Mouse (Mus musculus): ENCODE measurements around the gene Arhgef6. TPM values are rescaled to one million over a fixed set of nuclear protein-coding genes. Genes with fewer than 3 reads are reported as not detected.

Arhgef6 gene
- polyA plus RNA-seq, 1 experiment from 2014 or later: 5.0 TPM

DNA sequence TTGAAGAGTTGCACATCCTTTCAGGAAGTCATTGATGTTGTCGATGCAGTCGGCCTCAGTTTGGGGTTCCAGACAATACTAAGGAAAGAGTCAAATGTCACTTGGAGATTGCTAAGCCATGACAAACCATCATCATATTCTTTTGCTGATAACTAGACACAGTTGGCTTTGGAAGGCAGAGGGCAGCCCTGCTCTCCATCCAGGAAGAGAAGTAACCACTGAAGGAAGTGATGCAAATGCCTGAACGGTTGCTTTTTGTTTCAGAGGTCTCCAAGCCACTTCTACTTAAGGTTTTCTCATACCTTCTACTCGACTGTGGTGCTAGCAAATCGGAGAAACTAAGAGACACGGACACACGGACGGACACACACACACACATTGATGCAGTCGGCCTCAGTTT lies 1.6 kb downstream of the Arhgef6 start:
- H3K4me1 ChIP-seq (replicated peaks): no peaks in the 10 kb centered on the region
- no peak overlapping the region for H3K27ac ChIP-seq
- H3K9ac ChIP-seq (replicated peaks): no peak overlapping the region
- H3K9me3 ChIP-seq: no peaks in the 10 kb centered on the region
- 83% methylated on average over 9 of the region's 9 CpGs for WGBS
- H3K27me3 ChIP-seq: no peaks in the 10 kb centered on the region
- no peak overlapping the region for H3K4me2 ChIP-seq
- H3K36me3 ChIP-seq: no peaks in the 10 kb centered on the region
- no peak for ATAC-seq (ENCODE audit: insufficient number of reproducible peaks, insufficient read depth, low FRiP score, low TSS enrichment, low read depth)
- H3K4me3 ChIP-seq (replicated peaks): no peak overlapping the region

DNA sequence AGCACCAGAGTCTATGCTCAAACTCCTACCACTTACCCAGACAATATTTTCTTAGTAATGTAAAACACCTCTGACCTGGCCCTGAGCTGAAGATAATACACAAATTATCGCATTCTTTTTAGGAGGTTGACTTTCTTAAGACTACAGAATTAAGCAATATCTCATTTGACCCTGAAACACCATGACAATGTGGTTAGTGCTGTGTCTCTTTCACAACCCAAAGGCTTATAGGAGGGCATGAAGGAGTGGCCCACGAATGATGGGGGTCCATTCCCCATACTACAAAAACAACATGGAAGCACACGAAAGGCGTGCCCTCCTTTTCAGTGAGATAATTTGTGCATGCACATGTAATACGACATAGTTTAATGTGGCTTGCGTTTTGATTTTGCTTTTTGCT lies 3.2 kb downstream of the Arhgef6 start:
- ATAC-seq (ENCODE audit: insufficient number of reproducible peaks, insufficient read depth, low FRiP score, low TSS enrichment, low read depth): no peak
- H3K4me2 ChIP-seq: no peak overlapping the region
- H3K27ac ChIP-seq: no peak overlapping the region
- 90% methylated on average over 6 of the region's 6 CpGs for WGBS
- H3K9me3 ChIP-seq: no peaks in the 10 kb centered on the region
- H3K9ac ChIP-seq (replicated peaks): no peak overlapping the region
- no peaks in the 10 kb centered on the region for H3K36me3 ChIP-seq
- no peak overlapping the region for H3K4me3 ChIP-seq (replicated peaks)
- no peaks in the 10 kb centered on the region for H3K4me1 ChIP-seq (replicated peaks)
- no peaks in the 10 kb centered on the region for H3K27me3 ChIP-seq

DNA sequence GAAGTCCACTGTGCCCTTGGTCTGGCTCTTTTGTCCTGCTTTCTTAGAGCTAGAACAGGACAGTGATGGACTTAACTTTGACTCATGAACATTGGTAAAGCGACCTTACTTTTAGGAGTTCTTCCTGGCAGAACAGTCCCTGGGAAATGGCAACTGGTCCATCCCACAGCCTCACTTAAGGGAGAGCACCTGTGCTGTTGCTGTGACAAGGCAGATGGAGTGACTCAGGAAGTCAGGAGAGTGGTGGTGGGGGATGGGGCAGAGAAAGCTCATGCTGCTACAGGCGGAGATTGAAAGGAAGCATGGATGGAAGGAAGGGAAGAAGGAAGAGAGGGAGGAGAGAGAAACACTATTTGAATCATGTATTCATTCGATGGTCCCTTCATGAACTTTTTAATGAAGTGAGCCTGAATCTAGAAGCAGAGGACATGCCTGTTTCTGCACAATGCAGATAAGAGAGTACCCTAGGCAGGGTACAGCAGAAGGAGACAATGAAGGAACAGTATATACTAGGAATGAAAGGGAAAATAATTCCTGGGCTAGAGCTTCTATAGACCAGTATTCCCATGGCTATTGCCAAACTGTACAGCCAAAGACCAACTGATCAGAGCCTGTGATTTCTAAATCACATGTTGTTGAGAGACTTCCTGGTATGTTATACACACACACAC lies 10.7 kb downstream of the Arhgef6 start:
- H3K27ac ChIP-seq: no peak overlapping the region
- no peaks in the 10 kb centered on the region for H3K9me3 ChIP-seq
- no peak overlapping the region for H3K4me3 ChIP-seq (replicated peaks)
- H3K36me3 ChIP-seq: no peaks in the 10 kb centered on the region
- no peaks in the 10 kb centered on the region for H3K4me1 ChIP-seq (replicated peaks)
- H3K9ac ChIP-seq (replicated peaks): no peak overlapping the region
- H3K27me3 ChIP-seq: peaks cover 13% of the 10 kb centered on the region; the same call in 1 of the 2 replicates
- ATAC-seq (ENCODE audit: insufficient number of reproducible peaks, insufficient read depth, low FRiP score, low TSS enrichment, low read depth): no peak
- H3K4me2 ChIP-seq: no peak overlapping the region
- WGBS: 86% methylated on average over 3 of the region's 3 CpGs

DNA sequence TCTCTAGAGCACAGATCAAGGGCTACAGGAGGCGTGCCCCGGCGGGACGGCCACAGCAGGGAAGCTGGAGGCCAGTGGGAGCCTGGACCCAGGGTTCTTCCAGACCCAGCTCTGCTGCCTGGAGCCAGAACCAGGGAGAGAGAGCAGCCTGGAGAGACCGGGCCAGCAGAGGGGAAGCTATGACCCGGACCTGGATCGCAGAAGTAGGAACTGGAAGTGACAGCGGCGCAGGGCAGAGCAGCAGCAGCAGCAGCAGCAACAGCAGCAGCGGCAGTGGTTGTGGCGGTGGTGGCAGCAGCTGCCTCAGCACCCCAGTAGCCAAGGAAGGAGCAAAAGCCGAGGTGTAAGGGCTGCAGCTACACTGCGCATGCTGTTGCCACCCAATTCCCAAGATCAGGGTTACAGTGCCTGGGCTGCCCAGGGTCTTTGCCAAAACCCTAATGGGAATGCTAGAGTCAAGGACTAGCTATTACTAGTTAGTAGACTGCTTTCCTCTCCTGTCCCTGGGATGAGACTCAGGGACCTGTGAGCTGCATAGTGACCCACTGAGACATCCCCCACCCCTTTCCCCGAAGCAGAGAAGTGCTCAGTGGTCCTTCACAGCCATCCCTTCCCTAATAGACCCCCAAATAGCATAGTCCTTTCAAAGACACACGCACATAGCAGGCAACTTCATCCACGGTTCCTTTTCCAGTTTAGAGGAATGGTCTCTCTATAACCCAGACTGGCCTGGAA lies 11.9 kb downstream of the Arhgef6 start:
- H3K9me3 ChIP-seq: no peaks in the 10 kb centered on the region
- WGBS: 29% methylated on average over 16 of the region's 16 CpGs
- H3K4me3 ChIP-seq (replicated peaks): peak overlapping the region; percentile 47
- H3K4me2 ChIP-seq: peak overlapping the region; percentile 75
- H3K27ac ChIP-seq: no peak overlapping the region
- no peaks in the 10 kb centered on the region for H3K36me3 ChIP-seq
- no peaks in the 10 kb centered on the region for H3K4me1 ChIP-seq (replicated peaks)
- ATAC-seq (ENCODE audit: insufficient number of reproducible peaks, insufficient read depth, low FRiP score, low TSS enrichment, low read depth): no peak
- peaks cover 13% of the 10 kb centered on the region; the same call in 1 of the 2 replicates for H3K27me3 ChIP-seq
- H3K9ac ChIP-seq (replicated peaks): peak overlapping the region; percentile 47; the same call in 1 of the 2 replicates

DNA sequence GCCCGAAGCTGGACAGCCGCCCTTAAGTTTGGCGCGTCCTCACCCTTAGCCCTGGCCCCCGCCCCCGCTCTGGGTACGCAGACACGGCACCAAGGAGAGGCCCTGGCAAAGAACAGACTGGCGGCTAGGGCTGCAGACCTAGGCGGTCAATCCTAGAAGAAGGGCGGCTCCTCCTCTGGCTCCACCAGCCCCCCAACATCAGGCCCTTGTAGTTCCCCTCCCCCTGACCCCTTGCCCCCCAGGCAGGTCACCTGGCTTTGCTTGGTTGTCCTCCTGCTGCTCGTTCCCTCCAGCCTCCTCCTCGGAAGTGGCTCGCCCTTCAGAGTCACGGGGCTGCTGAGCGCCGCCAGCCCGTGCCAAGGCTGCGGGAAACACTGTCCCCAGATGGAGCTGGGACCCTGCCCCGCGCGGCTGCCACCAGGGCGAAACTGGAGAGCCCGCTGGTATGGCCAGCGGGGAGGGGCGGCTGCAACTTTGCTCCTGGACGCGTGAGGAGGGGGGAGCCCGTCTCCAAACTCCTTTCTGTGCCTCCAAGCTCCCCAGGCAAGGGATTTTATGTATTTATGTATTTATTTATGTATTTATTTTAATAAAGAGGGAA lies 12.6 kb downstream of the Arhgef6 start:
- Histone ChIP-seq H3K4me1 (replicated peaks) (no peaks in the 10 kb centered on the region), H3K36me3 (no peaks in the 10 kb centered on the region), H3K9ac (replicated peaks) (peak overlapping the region; percentile 47), H3K4me3 (replicated peaks) (peak overlapping the region; percentile 47), H3K27me3 (peaks cover 13% of the 10 kb centered on the region; the same call in 1 of the 2 replicates), H3K27ac (no peak overlapping the region), H3K4me2 (peak overlapping the region; percentile 75), H3K9me3 (no peaks in the 10 kb centered on the region)
- ATAC-seq (ENCODE audit: insufficient number of reproducible peaks, insufficient read depth, low FRiP score, low TSS enrichment, low read depth): peak; percentile 56; the same call in 1 of the 2 replicates
- 17% methylated on average over 29 of the region's 29 CpGs for WGBS

DNA sequence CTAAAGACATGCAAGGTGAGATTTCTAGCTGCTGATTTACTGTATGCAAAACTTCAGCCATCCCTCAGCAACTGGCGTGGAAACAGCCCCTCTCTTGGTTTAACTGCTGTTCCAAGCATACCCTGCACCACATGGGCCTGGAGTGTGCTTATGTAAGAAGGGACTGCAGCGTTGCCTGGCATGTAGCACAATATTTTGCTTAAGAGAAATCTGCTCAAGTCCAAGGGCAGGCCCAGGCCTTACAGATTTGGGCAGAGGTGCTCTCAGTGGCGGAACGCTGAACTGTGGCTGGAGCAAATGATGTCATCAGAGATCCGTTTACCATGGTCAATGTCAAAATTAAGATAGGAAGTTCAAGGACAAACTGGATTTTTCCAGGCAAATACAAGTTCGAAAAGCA lies 13.6 kb downstream of the Arhgef6 start:
- H3K9ac ChIP-seq (replicated peaks): no peak overlapping the region
- H3K27ac ChIP-seq: no peak overlapping the region
- peaks cover 13% of the 10 kb centered on the region; the same call in 1 of the 2 replicates for H3K27me3 ChIP-seq
- no peaks in the 10 kb centered on the region for H3K9me3 ChIP-seq
- H3K4me2 ChIP-seq: no peak overlapping the region
- WGBS: 76% methylated on average over 6 of the region's 6 CpGs
- no peaks in the 10 kb centered on the region for H3K36me3 ChIP-seq
- no peak for ATAC-seq (ENCODE audit: insufficient number of reproducible peaks, insufficient read depth, low FRiP score, low TSS enrichment, low read depth)
- H3K4me1 ChIP-seq (replicated peaks): no peaks in the 10 kb centered on the region
- H3K4me3 ChIP-seq (replicated peaks): no peak overlapping the region

DNA sequence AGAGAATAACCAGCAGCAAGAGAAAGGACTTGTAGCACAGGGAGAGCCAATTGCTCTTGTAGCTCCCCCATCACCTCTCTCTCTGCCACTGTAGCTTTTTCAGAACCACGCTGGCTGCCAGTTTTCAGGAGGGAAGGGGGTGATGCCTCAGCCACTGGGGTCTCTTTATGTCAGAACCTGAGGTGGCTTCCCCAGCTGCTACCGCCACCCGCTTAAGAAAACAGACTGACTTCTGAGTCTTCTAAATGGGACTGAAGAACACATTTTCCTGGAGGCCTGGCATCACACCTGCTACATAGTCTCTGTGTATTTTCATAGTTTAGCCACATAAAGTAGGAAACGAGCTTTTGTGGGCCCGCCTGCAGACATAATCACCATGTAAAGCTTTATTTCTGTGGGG lies 26.5 kb downstream of the Arhgef6 start:
- no peak for ATAC-seq (ENCODE audit: insufficient number of reproducible peaks, insufficient read depth, low FRiP score, low TSS enrichment, low read depth)
- 68% methylated on average over 5 of the region's 5 CpGs for WGBS
- no peaks in the 10 kb centered on the region for H3K36me3 ChIP-seq
- no peak overlapping the region for H3K4me3 ChIP-seq (replicated peaks)
- H3K4me1 ChIP-seq (replicated peaks): no peaks in the 10 kb centered on the region
- no peak overlapping the region for H3K9ac ChIP-seq (replicated peaks)
- H3K27ac ChIP-seq: no peak overlapping the region
- H3K4me2 ChIP-seq: no peak overlapping the region
- H3K27me3 ChIP-seq: no peaks in the 10 kb centered on the region
- no peaks in the 10 kb centered on the region for H3K9me3 ChIP-seq

DNA sequence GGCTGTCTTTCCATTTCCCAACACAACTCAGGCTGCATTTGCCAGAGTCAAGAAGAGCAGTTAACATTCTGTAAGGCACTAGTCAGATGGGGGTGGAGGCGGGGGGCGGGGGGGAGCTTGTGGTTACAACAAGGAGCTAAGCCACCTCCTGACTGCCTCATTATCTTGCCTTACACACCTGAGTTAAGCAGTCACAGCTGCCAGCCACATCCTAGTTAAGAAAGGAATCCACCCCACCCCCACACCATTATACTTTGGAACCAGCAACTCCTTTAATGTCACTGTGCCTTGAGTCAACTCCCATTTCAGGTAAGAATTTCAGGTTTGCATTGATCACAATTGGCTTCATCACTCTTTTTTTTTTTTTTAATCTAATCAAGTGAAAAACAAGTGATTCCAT lies 28.5 kb downstream of the Arhgef6 start:
- no peak for ATAC-seq (ENCODE audit: insufficient number of reproducible peaks, insufficient read depth, low FRiP score, low TSS enrichment, low read depth)
- Histone ChIP-seq H3K4me1 (replicated peaks) (no peaks in the 10 kb centered on the region), H3K4me2 (no peak overlapping the region), H3K9ac (replicated peaks) (no peak overlapping the region), H3K27ac (no peak overlapping the region), H3K27me3 (no peaks in the 10 kb centered on the region), H3K4me3 (replicated peaks) (no peak overlapping the region), H3K9me3 (no peaks in the 10 kb centered on the region), H3K36me3 (no peaks in the 10 kb centered on the region)
- 39% methylated on average over 2 of the region's 2 CpGs for WGBS

DNA sequence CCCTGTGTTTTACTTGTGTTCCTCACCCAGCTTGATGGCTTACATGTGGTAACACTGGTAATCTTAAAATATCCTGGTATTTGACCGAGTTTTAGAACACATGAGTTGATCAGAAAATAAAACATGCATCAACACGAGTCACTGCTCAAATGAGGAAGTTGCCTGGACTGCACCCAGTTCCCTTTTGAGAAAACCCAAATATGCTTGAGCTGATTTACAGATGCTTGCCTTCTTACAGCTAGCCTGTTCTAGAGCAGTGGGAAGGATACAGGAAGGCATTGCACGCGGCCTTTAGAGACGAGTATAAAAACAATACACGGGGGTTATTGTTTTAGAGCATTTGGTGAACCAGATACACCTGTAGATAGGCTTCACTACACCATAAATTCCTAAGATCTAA lies 31.8 kb downstream of the Arhgef6 start:
- H3K4me3 ChIP-seq (replicated peaks): no peak overlapping the region
- no peak overlapping the region for H3K4me2 ChIP-seq
- no peak for ATAC-seq (ENCODE audit: insufficient number of reproducible peaks, insufficient read depth, low FRiP score, low TSS enrichment, low read depth)
- H3K9me3 ChIP-seq: no peaks in the 10 kb centered on the region
- H3K36me3 ChIP-seq: no peaks in the 10 kb centered on the region
- no peaks in the 10 kb centered on the region for H3K4me1 ChIP-seq (replicated peaks)
- 79% methylated on average over 6 of the region's 6 CpGs for WGBS
- H3K9ac ChIP-seq (replicated peaks): no peak overlapping the region
- no peaks in the 10 kb centered on the region for H3K27me3 ChIP-seq
- H3K27ac ChIP-seq: no peak overlapping the region

DNA sequence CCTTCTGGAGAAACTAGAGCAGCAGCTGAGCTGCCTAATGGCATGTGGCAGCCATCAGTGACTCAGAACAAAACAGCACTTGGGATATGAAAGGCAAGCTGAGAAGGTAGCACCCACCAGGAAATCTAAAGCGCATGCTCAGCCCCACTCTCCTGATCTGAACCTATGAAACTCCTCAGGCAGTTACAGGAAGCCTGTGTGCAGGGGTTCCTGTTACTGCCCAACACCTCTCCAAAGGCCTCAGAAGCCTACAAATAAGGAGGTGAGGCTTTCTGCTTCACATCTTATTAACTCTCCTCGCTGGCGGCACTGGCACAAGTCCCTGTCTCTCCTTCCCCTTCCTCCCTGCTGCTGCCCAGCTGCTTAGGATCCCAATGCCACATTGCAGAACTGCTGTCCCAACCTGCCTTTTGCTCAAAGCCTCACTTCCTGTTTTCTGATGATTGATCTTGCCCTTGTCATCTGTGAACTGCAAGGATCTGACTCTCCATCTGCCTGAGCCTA lies 33.7 kb downstream of the Arhgef6 start:
- H3K4me3 ChIP-seq (replicated peaks): no peak overlapping the region

DNA sequence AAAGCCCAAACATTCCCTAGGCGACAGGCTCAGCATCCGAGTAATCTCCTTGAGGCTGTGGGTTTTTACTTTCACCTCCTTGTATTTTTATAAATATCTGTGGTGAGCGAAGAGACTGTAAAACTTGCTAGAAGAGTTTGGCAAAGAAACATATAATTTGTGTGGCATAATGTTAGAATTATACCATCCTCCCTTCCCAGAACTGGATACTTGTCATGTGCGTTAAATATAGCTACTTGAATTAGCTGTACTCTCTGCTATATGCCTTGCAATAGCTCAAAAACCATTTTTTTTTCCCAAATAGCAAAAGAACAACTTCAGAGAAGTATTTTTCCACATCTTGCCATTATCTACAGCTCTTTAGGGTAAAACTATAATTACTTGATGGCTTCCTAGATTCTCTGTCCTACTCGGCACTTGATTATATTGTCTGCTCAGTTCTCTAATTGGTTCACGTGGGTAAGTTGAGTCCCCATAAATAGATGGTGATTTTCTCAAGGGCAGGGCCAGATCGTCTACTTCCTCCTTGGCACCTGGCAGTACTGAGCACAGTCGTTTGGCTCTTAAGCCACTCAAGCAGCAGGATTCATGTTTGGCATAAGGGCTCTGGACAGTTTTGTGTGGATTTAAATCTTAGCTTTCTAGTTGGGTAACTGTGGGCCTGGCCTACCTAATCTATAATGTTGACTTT lies 35.2 kb downstream of the Arhgef6 start:
- Histone ChIP-seq H3K9ac (replicated peaks) (no peak overlapping the region), H3K36me3 (no peaks in the 10 kb centered on the region), H3K4me2 (no peak overlapping the region), H3K27me3 (no peaks in the 10 kb centered on the region), H3K27ac (no peak overlapping the region), H3K4me1 (replicated peaks) (no peaks in the 10 kb centered on the region), H3K4me3 (replicated peaks) (no peak overlapping the region), H3K9me3 (no peaks in the 10 kb centered on the region)
- no peak for ATAC-seq (ENCODE audit: insufficient number of reproducible peaks, insufficient read depth, low FRiP score, low TSS enrichment, low read depth)
- 63% methylated on average over 8 of the region's 8 CpGs for WGBS

More for the DNA sequence above, 33.7 kb downstream of the Arhgef6 start:
- Histone ChIP-seq H3K9ac (replicated peaks) (no peak overlapping the region), H3K9me3 (no peaks in the 10 kb centered on the region), H3K4me1 (replicated peaks) (no peaks in the 10 kb centered on the region), H3K36me3 (no peaks in the 10 kb centered on the region), H3K27ac (no peak overlapping the region), H3K4me2 (no peak overlapping the region), H3K27me3 (no peaks in the 10 kb centered on the region)
- WGBS: 51% methylated on average over 3 of the region's 3 CpGs
- no peak for ATAC-seq (ENCODE audit: insufficient number of reproducible peaks, insufficient read depth, low FRiP score, low TSS enrichment, low read depth)
